Mouse (Mus musculus) thymus, adult 2 months (tissue): ENCODE results near the gene Tubg2. TPM values are rescaled to one million over a fixed set of nuclear protein-coding genes. Genes with fewer than 3 reads are reported as not detected.

ENCODE experiments used
- DNase-seq: peaks from one replicate; pipeline ENCODE4 v3.0.0; 2021
- H3K27ac ChIP-seq: fragments of 200-500 bp; 2 replicates; pipeline ENCODE4 v1.5.1; 2012; ENCODE audit warnings: low read length, control low read depth; ENCODE audit not compliant: control insufficient read depth, insufficient read depth
- H3K27me3 ChIP-seq: fragments of 200-500 bp; 2 replicates; pipeline ENCODE4 v1.6.1; 2012; ENCODE audit warnings: mild to moderate bottlenecking, low read length, moderate library complexity, mixed read lengths; ENCODE audit not compliant: control insufficient read depth, insufficient read depth
- H3K36me3 ChIP-seq: fragments of 200-500 bp; 2 replicates; pipeline ENCODE4 v1.6.1; 2012; ENCODE audit warnings: mild to moderate bottlenecking, low read length, moderate library complexity; ENCODE audit not compliant: control insufficient read depth, insufficient read depth
- H3K4me1 ChIP-seq: fragments of 200-500 bp; replicated peaks from 2 replicates; pipeline ENCODE4 v1.6.1; 2012; ENCODE audit warnings: low read length; ENCODE audit not compliant: control insufficient read depth, insufficient read depth
- H3K4me3 ChIP-seq: fragments of 200-500 bp; 2 replicates; pipeline ENCODE4 v1.5.1; 2012; ENCODE audit warnings: mild to moderate bottlenecking, low read length, control low read depth, moderate library complexity; ENCODE audit not compliant: control insufficient read depth, insufficient read depth
- CTCF ChIP-seq: fragments of 200-500 bp; IDR thresholded peaks from 2 replicates; pipeline ENCODE4 v1.5.1; 2012; ENCODE audit warnings: mild to moderate bottlenecking, control low read depth, low read length, moderate library complexity, borderline replicate concordance; ENCODE audit not compliant: control insufficient read depth, poor library complexity, insufficient read depth; ENCODE audit errors: extremely low read depth
- POLR2A ChIP-seq: fragments of 200-500 bp; IDR thresholded peaks from 2 replicates; pipeline ENCODE4 v1.6.1; 2012; ENCODE audit warnings: mild to moderate bottlenecking, low read length, control low read depth, moderate library complexity; ENCODE audit not compliant: control insufficient read depth, poor library complexity, insufficient read depth; ENCODE audit errors: extremely low read depth
- WGBS: fragments of 180-500 bp; shearing (Covaris S2); methylation state at CpG from one replicate; pipeline ENCODE4 v1.1.7; 2018; 5-methylcytosine and 5-hydroxymethylcytosine counted together
- polyA plus RNA-seq: library from polyadenylated mRNA; depleted of rRNA; stranded (reverse); fragments of >200 nt; gene quantifications from 2 replicates; pipeline ENCODE4 v1.2.3, GENCODE M21; 2012

Gene Tubg2
- polyA plus RNA-seq, 1 experiment: 3.3 TPM

GRCm38 (mm10) chr11:101164351-101164665 is 8.6 kb downstream of the Tubg2 start:
- Histone ChIP-seq H3K36me3 (no peaks in the 10 kb centered on the region), H3K4me3 (no peak overlapping the region)
- WGBS: 11% methylated on average over 21 of the region's 21 CpGs

DNA sequence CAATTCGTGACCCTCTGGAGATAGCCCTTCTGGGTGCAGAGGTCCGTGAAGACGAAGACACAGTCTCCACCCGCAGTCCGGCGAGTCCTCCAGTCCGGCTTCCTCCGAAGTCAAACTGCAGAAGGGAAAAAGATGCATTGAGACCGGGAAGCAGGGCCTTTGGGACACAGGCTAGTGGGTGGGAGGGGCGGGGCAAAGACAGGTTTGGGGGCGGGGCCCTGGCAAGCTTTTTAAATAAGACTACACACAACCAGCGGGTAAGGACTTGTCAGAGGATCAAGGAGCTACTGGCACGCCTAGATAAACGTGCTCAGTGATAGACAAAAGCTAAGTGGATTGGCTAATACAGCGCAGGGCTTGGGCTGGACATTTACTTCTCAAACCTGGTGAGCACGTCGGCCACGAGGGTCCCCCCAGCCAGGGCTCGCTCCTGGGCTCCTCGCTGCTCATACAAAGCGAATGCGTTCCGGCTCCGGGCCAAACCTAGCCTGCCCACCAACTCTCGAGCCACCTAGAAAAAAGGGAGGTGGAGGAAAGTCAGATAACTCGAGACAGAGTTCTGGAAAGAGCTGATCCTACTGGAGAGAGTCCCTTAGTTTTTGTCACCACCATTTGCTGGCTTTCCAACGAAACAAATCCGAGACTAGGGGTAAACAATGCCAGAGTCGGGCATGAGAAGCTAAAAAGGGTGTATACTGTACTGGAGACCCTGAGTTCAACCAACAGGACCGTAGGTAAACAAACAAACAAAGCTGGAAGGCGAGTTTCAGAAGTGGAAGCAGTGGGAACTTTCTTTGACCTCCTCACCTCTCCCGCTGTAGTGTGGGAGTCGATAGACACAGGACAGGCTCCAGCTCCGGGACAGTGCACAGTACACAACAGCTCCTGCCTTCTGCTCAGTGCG is 9.2 kb downstream of the Tubg2 start:
- WGBS: 27% methylated on average over 35 of the region's 35 CpGs
- TF ChIP-seq POLR2A: no peak
- TF ChIP-seq CTCF: no peak
- Histone ChIP-seq H3K36me3 (no peaks in the 10 kb centered on the region), H3K4me3 (no peak overlapping the region), H3K4me1 (peaks cover 6% of the 10 kb centered on the region; the same call in 1 of the 2 replicates), H3K27me3 (peaks cover 11% of the 10 kb centered on the region; the same call in 1 of the 2 replicates), H3K27ac (no peak overlapping the region)
- no peak for DNase-seq

More at GRCm38 (mm10) chr11:101164351-101164665, 8.6 kb downstream of the Tubg2 start:
- H3K4me1 ChIP-seq: peaks cover 6% of the 10 kb centered on the region; the same call in 1 of the 2 replicates
- DNase-seq: no peak
- H3K27me3 ChIP-seq: peaks cover 11% of the 10 kb centered on the region; the same call in 1 of the 2 replicates
- H3K27ac ChIP-seq: no peak overlapping the region
- TF ChIP-seq POLR2A (no peak), CTCF (no peak)

DNA sequence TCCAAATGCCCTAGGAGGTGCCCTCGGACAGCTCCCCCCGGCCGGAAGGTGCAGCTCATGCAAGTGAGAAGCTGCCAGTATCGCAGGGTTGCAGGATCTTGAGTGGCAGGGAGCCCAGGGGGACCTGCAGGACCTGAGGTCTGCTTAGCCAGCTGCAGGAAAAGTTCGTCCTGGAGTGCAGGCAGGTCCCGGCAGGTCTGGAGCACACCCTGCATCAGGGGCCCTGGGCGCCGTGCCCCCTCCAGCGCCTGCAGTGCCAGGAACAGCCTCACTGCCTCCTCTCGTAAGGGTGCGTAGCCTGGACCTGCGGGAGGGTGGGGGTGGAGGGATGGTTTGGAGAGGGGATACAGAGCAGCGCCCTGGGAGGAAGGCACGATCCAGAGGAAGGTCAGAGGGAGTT is 10.7 kb downstream of the Tubg2 start:
- Histone ChIP-seq H3K4me1 (peaks cover 9% of the 10 kb centered on the region; the same call in 1 of the 2 replicates), H3K4me3 (no peak overlapping the region), H3K36me3 (no peaks in the 10 kb centered on the region), H3K27me3 (peaks cover 18% of the 10 kb centered on the region), H3K27ac (no peak overlapping the region)
- no peak for TF ChIP-seq POLR2A
- 67% methylated on average over 14 of the region's 14 CpGs for WGBS
- DNase-seq: no peak

GRCm38 (mm10) chr11:101167211-101167962 is 11.7 kb downstream of the Tubg2 start:
- Histone ChIP-seq H3K36me3 (no peaks in the 10 kb centered on the region), H3K4me3 (no peak overlapping the region), H3K4me1 (peaks cover 12% of the 10 kb centered on the region), H3K27me3 (peaks cover 24% of the 10 kb centered on the region), H3K27ac (no peak overlapping the region)
- no peak for TF ChIP-seq CTCF
- 60% methylated on average over 19 of the region's 19 CpGs for WGBS
- no peak for DNase-seq

DNA sequence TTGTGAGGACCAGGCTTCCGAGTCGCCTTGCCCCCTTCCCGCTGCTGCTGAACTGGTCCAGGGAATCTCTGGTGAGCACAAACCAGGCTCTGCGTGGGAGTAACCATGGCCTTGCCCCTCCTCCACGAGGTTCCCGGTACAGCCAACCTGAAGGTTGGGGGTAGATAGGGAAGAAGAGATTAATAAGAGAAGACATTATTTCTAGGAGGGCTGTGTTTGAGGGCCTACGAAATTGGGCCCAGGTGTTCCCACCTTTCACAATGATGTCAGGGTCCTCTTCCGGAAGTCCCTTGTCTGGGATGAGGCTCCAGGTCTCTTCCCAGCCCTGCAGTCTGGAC is 12.2 kb downstream of the Tubg2 start:
- peaks cover 12% of the 10 kb centered on the region for H3K4me1 ChIP-seq
- H3K27me3 ChIP-seq: peaks cover 27% of the 10 kb centered on the region
- H3K27ac ChIP-seq: no peak overlapping the region
- H3K36me3 ChIP-seq: no peaks in the 10 kb centered on the region
- 48% methylated on average over 8 of the region's 8 CpGs for WGBS
- no peak for DNase-seq
- no peak overlapping the region for H3K4me3 ChIP-seq
- no peak for TF ChIP-seq CTCF
- no peak for TF ChIP-seq POLR2A

DNA sequence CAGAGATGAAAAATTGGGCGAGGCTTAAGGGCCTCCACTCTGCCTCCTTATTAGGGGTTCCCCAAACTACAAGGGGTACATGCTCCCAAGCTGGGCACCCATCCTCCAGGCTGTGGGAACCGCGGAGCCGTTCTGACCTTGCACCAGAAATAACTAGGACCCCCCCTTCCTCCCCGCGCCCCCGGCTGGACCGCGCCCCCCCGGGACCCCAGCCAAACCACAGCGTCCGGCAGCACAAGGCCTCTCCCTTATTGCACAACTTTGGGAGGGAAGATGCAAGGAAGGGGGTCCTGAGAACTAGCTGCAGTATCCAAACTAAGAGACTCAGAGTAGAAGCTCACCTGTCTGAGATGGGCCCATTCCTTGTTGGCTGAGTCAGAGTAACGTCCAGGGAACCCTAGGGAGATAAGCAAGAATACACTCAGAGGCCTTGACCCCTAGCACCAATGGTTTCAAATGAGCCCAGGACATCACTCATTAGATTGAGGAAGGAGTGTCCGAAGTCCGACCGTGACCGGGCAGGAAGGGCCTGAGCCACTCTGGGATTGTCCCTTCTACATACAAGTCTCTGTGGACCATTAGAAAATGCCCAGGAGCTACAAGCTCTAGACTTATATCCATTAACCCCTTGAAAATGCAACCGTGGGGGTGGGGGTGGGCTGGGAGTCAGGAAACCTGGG is 12.7 kb downstream of the Tubg2 start:
- DNase-seq: no peak
- Histone ChIP-seq H3K4me3 (no peak overlapping the region), H3K27ac (no peak overlapping the region), H3K36me3 (no peaks in the 10 kb centered on the region), H3K27me3 (peaks cover 30% of the 10 kb centered on the region), H3K4me1 (peaks cover 16% of the 10 kb centered on the region)
- no peak for TF ChIP-seq CTCF
- TF ChIP-seq POLR2A: no peak
- WGBS: 31% methylated on average over 18 of the region's 18 CpGs
